Mouse (Mus musculus) MEL (cell line): ENCODE measurements at regions not wholly inside any gene's neighbourhood (a gene's known extent, or its start where the extent isn't known, plus 50 kb on each side); places are given as distances from the start of the nearest gene placed in this dataset.

Source experiments
- CTCF ChIP-seq, 3 experiments: IDR thresholded peaks in 2 of 3; conservative IDR thresholded peaks in 1 of 3; 2 replicates each; pipeline ENCODE4 v1.5.1; 2011 to 2012; ENCODE audit warnings: low read length in 3 of 3, low read depth in 2 of 3, mild to moderate bottlenecking in 2 of 3, improper control_type of control experiment in 1 of 3, inconsistent platforms in 1 of 3, mixed read lengths in 1 of 3, moderate library complexity in 1 of 3; ENCODE audit not compliant: control insufficient read depth in 1 of 3, insufficient read depth in 1 of 3, poor library complexity in 1 of 3, severe bottlenecking in 1 of 3
- E2F4 ChIP-seq: IDR thresholded peaks from 2 replicates; pipeline ENCODE4 v1.6.1; 2011; ENCODE audit warnings: low read depth, low read length, improper control_type of control experiment, borderline replicate concordance
- EP300 ChIP-seq, 2 experiments: IDR thresholded peaks; 2 replicates each; pipeline ENCODE4 v1.6.1; 2011; ENCODE audit warnings: improper control_type of control experiment in 2 of 2, low read length in 2 of 2, low read depth in 1 of 2, mild to moderate bottlenecking in 1 of 2
- MEF2A ChIP-seq: IDR thresholded peaks from 2 replicates; pipeline ENCODE4 v1.6.1; 2014; ENCODE audit warnings: low read depth, mild to moderate bottlenecking, inconsistent platforms, low read length, improper control_type of control experiment; ENCODE audit not compliant: poor library complexity, insufficient replicate concordance, severe bottlenecking; ENCODE audit errors: extremely low read depth
- NELFE ChIP-seq: IDR thresholded peaks from 2 replicates; pipeline ENCODE4 v1.6.1; 2011; ENCODE audit warnings: low read depth, low read length, improper control_type of control experiment
- POLR2A ChIP-seq, 2 experiments: IDR thresholded peaks; 2 replicates each; pipeline ENCODE4 v1.6.1; 2011 to 2012; ENCODE audit warnings: low read length in 2 of 2, mild to moderate bottlenecking in 2 of 2, control low read depth in 1 of 2, improper control_type of control experiment in 1 of 2, low read depth in 1 of 2, moderate library complexity in 1 of 2; ENCODE audit not compliant: control insufficient read depth in 1 of 2, insufficient read depth in 1 of 2, poor library complexity in 1 of 2
- POLR2AphosphoS2 ChIP-seq: IDR thresholded peaks from 2 replicates; pipeline ENCODE4 v1.6.1; 2011; ENCODE audit warnings: low read length, improper control_type of control experiment
- TBP ChIP-seq: IDR thresholded peaks from 2 replicates; pipeline ENCODE4 v1.8.0; 2011; ENCODE audit warnings: low read depth, low read length, improper control_type of control experiment
- UBTF ChIP-seq: IDR thresholded peaks from 2 replicates; pipeline ENCODE4 v1.6.1; 2012; ENCODE audit warnings: low read depth, mild to moderate bottlenecking, inconsistent platforms, low read length, improper control_type of control experiment, moderate library complexity, borderline replicate concordance; ENCODE audit not compliant: insufficient read depth
- USF1 ChIP-seq: IDR thresholded peaks from 2 replicates; pipeline ENCODE4 v1.6.1; 2014; ENCODE audit warnings: low read depth, mild to moderate bottlenecking, inconsistent platforms, low read length, improper control_type of control experiment, moderate library complexity

- no peak for TF ChIP-seq CTCF (IDR thresholded peaks at IDR 0.05 in 2 of 3, conservative IDR thresholded peaks at IDR 0.05 in 1 of 3; ENCODE audit: control insufficient read depth in 1 of 3, insufficient read depth in 1 of 3, low read depth in 2 of 3, low read length in 3 of 3, poor library complexity in 1 of 3, severe bottlenecking in 1 of 3)
- TF ChIP-seq POLR2A (IDR thresholded peaks at IDR 0.05; ENCODE audit: control insufficient read depth in 1 of 2, insufficient read depth in 1 of 2, low read depth in 1 of 2, low read length in 2 of 2, poor library complexity in 1 of 2) = no peak
- no peak for TF ChIP-seq POLR2AphosphoS2
- TF ChIP-seq UBTF = no peak
- no peak for TF ChIP-seq MEF2A
- no peak for TF ChIP-seq TBP
- no peak for TF ChIP-seq USF1
- TF ChIP-seq E2F4 = no peak
- no peak for TF ChIP-seq NELFE
- no peak for TF ChIP-seq EP300 (IDR thresholded peaks at IDR 0.05; ENCODE audit: low read depth in 1 of 2, low read length in 2 of 2)
Measured at GRCm38 (mm10) chr12:56265049-56265448, 80.6 kb downstream of the Mbip start.
